In genomic region chr7:100876771-100877170, GRCm38 (mm10) we compare ENCODE assay signal across 13 mouse cellular contexts. TPM values are rescaled to one million over a fixed set of nuclear protein-coding genes. Genes with fewer than 3 reads are reported as not detected.
"Had no signal": no experiment of that assay in that cellular context is flagged by ENCODE, and none has a peak within 500 bp of the region (broad histone marks: within the 10 kb centered on the region; RNA-seq: fewer than 3 reads in every experiment).

No protein-coding gene starts in this region.

- H3K4me1 ChIP-seq: limb, embryonic 15.5 days had no signal

- H3K27ac ChIP-seq: left cerebral cortex, adult 2 months; liver, embryonic 14.5 days; midbrain, embryonic 12.5 days; neural tube, embryonic 13.5 days had no signal

- H3K27me3 ChIP-seq: limb, embryonic 15.5 days; midbrain, embryonic 12.5 days; neural tube, embryonic 13.5 days had no signal

- ATAC-seq: midbrain, embryonic 16.5 days had no signal

- DNase-seq: kidney, adult 9 months; lung, adult 2 months; retina, postnatal 1 day; right cerebral cortex, postnatal 4 days; spleen, adult 18-20 months; thymus, postnatal 36 days had no signal

- H3K4me3 ChIP-seq: left cerebral cortex, adult 2 months; limb, embryonic 15.5 days; midbrain, embryonic 12.5 days; neural tube, embryonic 13.5 days had no signal

- H3K4me2 ChIP-seq: limb, embryonic 15.5 days; midbrain, embryonic 12.5 days; neural tube, embryonic 13.5 days had no signal

- H3K9me3 ChIP-seq: limb, embryonic 15.5 days; midbrain, embryonic 12.5 days; neural tube, embryonic 13.5 days had no signal

- H3K9ac ChIP-seq: limb, embryonic 15.5 days; liver, embryonic 14.5 days; midbrain, embryonic 12.5 days; neural tube, embryonic 13.5 days had no signal

RNA-seq across cellular contexts. Expression of gene Arhgef17, which starts 55.1 kb away (rescaled TPM):
- total RNA-seq: megakaryocyte-erythroid progenitor cell, adult 5-6 weeks had no signal
